ENCODE assay signal across 8 mouse cellular contexts in genomic region chr13:55362453-55363060, GRCm38 (mm10). TPM values are rescaled to one million over a fixed set of nuclear protein-coding genes. Genes with fewer than 3 reads are reported as not detected.
DNase-seq lines count a peak whose midpoint lies in the region; ATAC-seq lines count a peak whose summit lies in the region.

Gene Lman2, minus strand, starts transcription at chr13:55362783.

- peak; percentile 97 for ATAC-seq in megakaryocyte progenitor cell, adult 5-6 weeks (replicated peaks; ENCODE audit: poor library complexity)

- DNase-seq in adipocyte (ENCODE audit: low spot score): peak; percentile 99
- DNase-seq in embryo, embryonic 10 days (ENCODE audit: low spot score): peak; percentile 100
- peak; percentile 90 for DNase-seq in gastrocnemius, postnatal 10 days
- DNase-seq in induced T-regulatory cell, adult 2 months (ENCODE audit: low read depth): peak; percentile 97
- peak; percentile 98 to 99 for DNase-seq in left cerebral cortex, adult 9 months (ENCODE audit: low spot score in 2 of 2)
- peak; percentile 94 for DNase-seq in right cerebral cortex, postnatal 14 days
- peak; percentile 92 to 97 for DNase-seq in urinary bladder, postnatal 36 days (ENCODE audit: low spot score in 2 of 2)

RNA-seq across cellular contexts. Expression of gene Lman2, which starts in this region (rescaled TPM):
- total RNA-seq in gastrocnemius, postnatal 10 days (2021): 10 to 100 TPM; 37.0 to 45.1 TPM
- total RNA-seq in megakaryocyte progenitor cell, adult 5-6 weeks (2015): 86.8 and 102 TPM in 2 replicates
- 126 and 131 TPM in 2 replicates for total RNA-seq in megakaryocyte progenitor cell, adult 5-6 weeks (2017)

Comparison
In these comparisons a context has a peak if more than half of its experiments do, and no peak if none do; other contexts are left out.
1. Peak in every context shown above with its lines: DNase-seq and ATAC-seq.